Mouse (Mus musculus) kidney, embryonic 15.5 days (tissue): ENCODE results near the gene Gm21860. TPM values are rescaled to one million over a fixed set of nuclear protein-coding genes. Genes with fewer than 3 reads are reported as not detected.
A peak's percentile ranks its signal among the peaks of the same experiment; 100 is the strongest.
"Not testable (repeated sequence)": the region's sequence is repeated elsewhere in the genome, so short reads cannot be mapped to it uniquely, and the experiment has no call there.

Source experiments
- ATAC-seq: fragments of 200-750 bp; cut with Nextera tagmentation; replicated peaks from 2 replicates; pipeline ENCODE4 v1.8.0; 2017; ENCODE audit warnings: moderate TSS enrichment; ENCODE audit not compliant: low FRiP score
- H3K27ac ChIP-seq: fragments of 300-500 bp; sonication (generic); 2 replicates; pipeline ENCODE4 v1.5.1; 2015; ENCODE audit warnings: mild to moderate bottlenecking, inconsistent platforms
- H3K27me3 ChIP-seq: fragments of 300-500 bp; sonication (generic); 2 replicates; pipeline ENCODE4 v1.6.1; 2015; ENCODE audit warnings: inconsistent platforms
- H3K36me3 ChIP-seq: fragments of 300-500 bp; sonication (generic); 2 replicates; pipeline ENCODE4 v1.6.1; 2015; ENCODE audit warnings: inconsistent platforms
- H3K4me1 ChIP-seq: fragments of 300-500 bp; sonication (generic); 2 replicates; pipeline ENCODE4 v1.6.1; 2015; ENCODE audit warnings: inconsistent platforms
- H3K4me2 ChIP-seq: fragments of 300-500 bp; sonication (generic); 2 replicates; pipeline ENCODE4 v1.6.1; 2015; ENCODE audit warnings: moderate library complexity, mild to moderate bottlenecking, inconsistent platforms
- H3K4me3 ChIP-seq: fragments of 300-500 bp; sonication (generic); replicated peaks from 2 replicates; pipeline ENCODE4 v1.5.1; 2015; ENCODE audit warnings: mild to moderate bottlenecking, inconsistent platforms
- H3K9ac ChIP-seq: fragments of 300-500 bp; sonication (generic); 2 replicates; pipeline ENCODE4 v1.6.1; 2015; ENCODE audit warnings: mild to moderate bottlenecking, inconsistent platforms
- H3K9me3 ChIP-seq: fragments of 300-500 bp; sonication (generic); replicated peaks from 2 replicates; pipeline ENCODE4 v1.6.1; 2016; ENCODE audit warnings: inconsistent platforms
- WGBS: fragments of 180-500 bp; shearing (Covaris S2); methylation state at CpG from one replicate; pipeline ENCODE4 v1.1.7; 2015; ENCODE audit warnings: mixed read lengths; 5-methylcytosine and 5-hydroxymethylcytosine counted together
- polyA plus RNA-seq: library from polyadenylated mRNA; unstranded; fragments of >200 nt; fragmentation: Nextera tagmentation; extraction: Ambion mirVana; gene quantifications from 2 replicates; pipeline ENCODE4 v1.2.1, GENCODE M21; 2015

Gene Gm21860
- not detected in 2 replicates for polyA plus RNA-seq

GRCm38 (mm10) chrY:90754721-90755120 is at the start of gene Gm21860:
Gene Gm21860, minus strand, starts transcription at chrY:90754821.
- not testable (repeated sequence) for H3K4me1 ChIP-seq, H3K9me3 ChIP-seq, H3K36me3 ChIP-seq, H3K4me2 ChIP-seq, H3K27ac ChIP-seq, H3K9ac ChIP-seq, H3K27me3 ChIP-seq, ATAC-seq, H3K4me3 ChIP-seq
- WGBS, result no CpG with 5 or more reads among the region's 8 CpGs

- H3K27ac ChIP-seq, H3K9ac ChIP-seq, H3K9me3 ChIP-seq, H3K27me3 ChIP-seq, H3K4me2 ChIP-seq, H3K4me1 ChIP-seq, H3K36me3 ChIP-seq, ATAC-seq, H3K4me3 ChIP-seq: not testable (repeated sequence)
- no CpG with 5 or more reads among the region's 48 CpGs for WGBS
Measured at GRCm38 (mm10) chrY:90784438-90784837, 29.8 kb upstream of the Gm21860 start, which contains the start of gene Gm47283. Gene Gm47283, plus strand, starts transcription at chrY:90784738.

DNA sequence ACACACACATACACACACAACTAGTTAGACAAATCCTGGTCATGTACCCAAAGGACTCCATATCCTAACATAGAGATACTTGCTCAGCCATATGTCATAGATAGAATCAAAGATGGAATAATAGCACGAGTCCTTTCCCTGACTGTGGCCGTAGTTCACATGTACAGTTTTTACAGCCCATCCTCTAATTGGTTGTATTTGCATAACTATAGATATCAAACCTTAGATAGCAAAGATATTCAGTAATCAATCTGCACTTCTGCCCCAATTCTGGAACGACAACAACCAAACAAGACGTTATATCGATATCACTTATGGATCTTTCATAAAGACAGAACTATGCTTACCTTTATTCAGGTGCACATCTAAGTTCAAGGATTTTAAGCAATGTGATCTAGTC is 9.4 kb downstream of the Gm21860 start:
- Histone ChIP-seq H3K36me3 (peaks cover 39% of the 10 kb centered on the region), H3K9me3 (peaks cover 37% of the 10 kb centered on the region)
- H3K4me3 ChIP-seq, H3K27ac ChIP-seq, ATAC-seq, H3K4me1 ChIP-seq, H3K4me2 ChIP-seq, H3K27me3 ChIP-seq, H3K9ac ChIP-seq: not testable (repeated sequence)
- 93% methylated on average over 5 of the region's 5 CpGs for WGBS

DNA sequence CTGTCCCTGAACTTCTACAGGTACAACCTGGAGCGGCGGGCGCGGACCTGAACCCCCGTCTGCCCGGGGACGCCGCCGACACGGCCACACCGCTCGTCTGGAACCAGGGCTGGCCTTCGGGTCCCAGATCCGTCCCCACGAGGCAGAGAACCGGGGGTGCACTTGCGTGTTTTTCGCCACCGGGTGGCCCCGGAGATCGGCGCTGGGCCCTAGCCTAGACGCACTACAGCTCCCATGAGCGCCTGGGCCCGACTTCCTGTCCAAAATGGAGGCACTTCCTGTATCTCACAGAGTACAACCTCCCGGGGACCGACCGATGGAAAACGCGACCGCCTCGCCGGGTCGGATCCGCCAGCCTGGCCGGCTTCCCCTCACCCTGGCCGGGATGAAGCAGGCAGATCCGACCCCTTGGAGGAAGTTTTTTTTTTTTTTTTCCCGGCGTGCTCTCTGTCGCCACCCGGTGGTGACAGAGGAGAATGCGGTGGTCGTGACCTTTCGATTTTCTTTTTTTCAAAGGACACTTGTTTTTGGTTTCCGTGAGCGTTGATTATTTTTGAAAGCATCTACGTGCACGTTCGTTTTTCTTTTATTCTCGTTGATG is 10.1 kb downstream of the Gm21860 start:
- Histone ChIP-seq H3K4me3 (peak overlapping the region; percentile 24), H3K4me2 (peak overlapping the region; percentile 37), H3K36me3 (peaks cover 46% of the 10 kb centered on the region), H3K9me3 (peaks cover 44% of the 10 kb centered on the region), H3K27ac (peak overlapping the region; percentile 68)
- not testable (repeated sequence) for H3K4me1 ChIP-seq, H3K27me3 ChIP-seq, H3K9ac ChIP-seq
- peak; percentile 89 for ATAC-seq
- WGBS, result 63% methylated on average over 51 of the region's 51 CpGs

DNA sequence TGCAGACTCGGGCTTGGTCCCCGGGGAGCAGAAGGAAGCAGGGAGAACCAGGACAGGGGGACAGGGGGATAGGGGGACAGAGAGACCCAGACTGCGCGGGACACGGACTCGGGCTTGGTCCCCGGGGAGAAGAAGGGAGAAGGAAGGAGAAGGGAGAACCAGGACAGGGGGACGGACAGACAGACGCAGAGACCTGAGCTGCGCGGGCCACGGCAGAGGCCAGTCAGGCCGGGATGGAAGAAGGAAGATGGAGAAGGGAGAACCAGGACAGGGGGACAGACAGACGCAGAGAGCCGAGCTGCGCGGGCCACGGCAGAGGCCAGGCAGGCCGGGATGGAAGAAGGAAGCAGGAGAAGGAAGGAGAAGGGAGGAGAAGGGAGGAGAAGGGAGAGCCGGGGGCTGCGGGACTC is 10.8 kb downstream of the Gm21860 start:
- 100% methylated on average over 2 of the region's 21 CpGs for WGBS
- Histone ChIP-seq H3K27me3 (no peaks in the 10 kb centered on the region), H3K9ac (no peak overlapping the region), H3K27ac (0 out of 2 replicates have a peak overlapping the region, but pooled peaks have one; percentile 68), H3K36me3 (peaks cover 53% of the 10 kb centered on the region), H3K4me1 (no peaks in the 10 kb centered on the region), H3K4me3 (no peak overlapping the region), H3K4me2 (no peak overlapping the region), H3K9me3 (peaks cover 51% of the 10 kb centered on the region)
- no peak for ATAC-seq

DNA sequence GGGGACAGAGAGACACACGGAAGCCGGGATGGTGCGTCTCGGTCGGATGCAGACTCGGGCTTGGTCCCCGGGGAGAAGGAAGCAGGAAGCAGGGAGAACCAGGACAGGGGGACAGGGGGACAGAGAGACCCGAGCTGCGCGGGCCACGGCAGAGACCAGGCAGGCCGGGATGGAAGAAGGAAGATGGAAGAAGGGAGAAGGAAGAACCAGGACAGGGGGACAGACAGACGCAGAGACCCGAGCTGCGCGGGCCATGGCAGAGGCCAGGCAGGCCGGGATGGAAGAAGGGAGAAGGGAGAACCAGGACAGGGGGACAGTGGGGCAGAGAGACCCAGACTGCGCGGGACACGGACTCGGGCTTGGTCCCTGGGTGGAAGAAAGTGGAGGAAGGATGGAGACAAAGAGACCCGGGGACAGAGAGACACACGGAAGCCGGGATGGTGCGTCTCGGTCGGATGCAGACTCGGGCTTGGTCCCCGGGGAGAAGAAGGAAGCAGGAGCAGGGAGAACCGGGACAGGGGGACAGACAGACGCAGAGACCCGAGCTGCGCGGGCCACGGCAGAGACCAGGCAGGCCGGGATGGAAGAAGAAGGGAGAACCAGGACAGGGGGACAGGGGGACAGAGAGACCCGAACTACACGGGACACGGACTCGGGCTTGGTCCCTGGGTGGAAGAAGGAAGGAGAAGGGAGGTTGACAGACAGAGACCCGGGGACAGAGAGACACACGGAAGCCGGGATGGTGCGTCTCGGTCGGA is 11.4 kb downstream of the Gm21860 start:
- Histone ChIP-seq H3K9me3 (peaks cover 51% of the 10 kb centered on the region), H3K36me3 (peaks cover 57% of the 10 kb centered on the region)
- not testable (repeated sequence) for H3K4me2 ChIP-seq, H3K4me1 ChIP-seq, H3K4me3 ChIP-seq, H3K9ac ChIP-seq, H3K27ac ChIP-seq, ATAC-seq, H3K27me3 ChIP-seq
- 85% methylated on average over 34 of the region's 46 CpGs for WGBS

DNA sequence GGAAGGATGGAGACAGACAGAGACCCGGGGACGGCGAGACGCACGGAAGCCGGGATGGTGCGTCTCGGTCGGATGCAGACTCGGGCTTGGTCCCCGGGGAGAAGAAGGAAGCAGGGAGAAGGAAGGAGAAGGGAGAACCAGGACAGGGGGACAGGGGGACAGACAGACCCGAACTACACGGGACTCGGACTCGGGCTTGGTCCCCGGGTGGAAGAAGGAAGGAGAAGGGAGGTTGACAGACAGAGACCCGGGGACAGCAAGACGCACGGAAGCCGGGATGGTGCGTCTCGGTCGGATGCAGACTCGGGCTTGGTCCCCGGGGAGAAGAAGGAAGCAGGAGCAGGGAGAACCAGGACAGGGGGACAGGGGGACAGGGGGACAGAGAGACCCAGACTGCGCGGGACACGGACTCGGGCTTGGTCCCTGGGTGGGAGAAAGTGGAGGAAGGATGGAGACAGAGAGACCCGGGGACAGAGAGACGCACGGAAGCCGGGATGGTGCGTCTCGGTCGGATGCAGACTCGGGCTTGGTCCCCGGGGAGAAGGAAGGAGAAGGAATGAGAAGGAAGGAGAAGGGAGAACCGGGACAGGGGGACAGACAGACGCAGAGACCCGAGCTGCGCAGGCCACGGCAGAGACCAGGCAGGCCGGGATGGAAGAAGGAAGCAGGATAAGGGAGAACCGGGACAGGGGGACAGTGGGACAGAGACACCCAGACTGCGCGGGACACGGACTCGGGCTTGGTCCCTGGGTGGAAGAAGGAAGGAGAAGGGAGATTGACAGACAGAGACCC is 12.2 kb downstream of the Gm21860 start:
- not testable (repeated sequence) for H3K4me2 ChIP-seq, H3K27me3 ChIP-seq, H3K9ac ChIP-seq, H3K4me3 ChIP-seq, H3K4me1 ChIP-seq
- 86% methylated on average over 49 of the region's 49 CpGs for WGBS
- ATAC-seq, result 0 out of 2 replicates have a peak, but pooled peaks have one; percentile 10
- Histone ChIP-seq H3K27ac (0 out of 2 replicates have a peak overlapping the region, but pooled peaks have one; percentile 6), H3K36me3 (peaks cover 57% of the 10 kb centered on the region), H3K9me3 (peaks cover 51% of the 10 kb centered on the region)

DNA sequence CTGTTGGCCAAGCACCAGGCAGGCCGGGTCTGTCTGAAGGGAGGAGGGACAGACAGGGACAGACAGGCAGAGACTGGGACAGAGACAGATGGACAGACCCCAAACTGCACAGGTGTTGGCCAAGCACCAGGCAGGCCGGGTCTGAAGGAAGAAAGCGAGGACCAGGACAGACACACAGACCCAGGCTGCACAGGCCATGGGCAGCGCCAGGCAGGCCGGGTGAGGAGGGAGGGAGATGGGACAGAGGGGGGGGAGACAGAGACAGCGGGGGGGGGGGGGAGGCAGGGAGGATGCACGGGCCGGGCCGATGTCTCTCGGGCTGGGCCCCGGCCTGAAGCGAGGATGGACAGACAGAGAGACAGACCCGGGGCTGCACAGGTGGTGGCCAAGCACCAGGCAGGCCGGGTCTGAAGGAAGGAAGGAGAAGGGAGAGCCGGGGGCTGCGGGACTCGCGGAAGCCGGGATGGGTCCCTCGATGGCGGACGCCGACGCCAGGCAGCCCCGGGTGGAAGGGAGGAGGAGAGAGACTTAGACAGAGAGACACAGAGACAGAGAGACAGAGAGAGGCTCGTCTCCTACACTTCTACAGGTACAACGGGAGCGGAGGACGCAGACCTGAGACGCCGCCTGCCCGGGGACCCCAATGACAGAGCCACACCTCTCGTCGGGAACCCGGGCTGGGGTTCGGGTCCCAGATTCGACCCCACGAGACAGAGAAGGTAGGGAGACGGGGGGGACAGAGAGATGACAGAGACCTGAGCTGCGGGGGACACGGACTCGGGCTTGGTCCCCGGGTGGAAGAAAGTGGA is 13.0 kb downstream of the Gm21860 start:
- H3K9ac ChIP-seq, H3K4me3 ChIP-seq, H3K27ac ChIP-seq, H3K27me3 ChIP-seq, H3K4me1 ChIP-seq, H3K4me2 ChIP-seq: not testable (repeated sequence)
- Histone ChIP-seq H3K36me3 (peaks cover 57% of the 10 kb centered on the region), H3K9me3 (peaks cover 51% of the 10 kb centered on the region)
- peak; percentile 55 for ATAC-seq
- whole genome bisulfite sequencing, result 84% methylated on average over 42 of the region's 43 CpGs

- Histone ChIP-seq H3K9me3 (peaks cover 51% of the 10 kb centered on the region), H3K36me3 (peaks cover 57% of the 10 kb centered on the region)
- not testable (repeated sequence) for H3K27ac ChIP-seq, H3K4me3 ChIP-seq, H3K4me1 ChIP-seq, H3K4me2 ChIP-seq, H3K9ac ChIP-seq, H3K27me3 ChIP-seq
- ATAC-seq, result peak; percentile 55
- 78% methylated on average over 38 of the region's 38 CpGs for WGBS
Measured at GRCm38 (mm10) chrY:90741006-90741405, 13.6 kb downstream of the Gm21860 start.

- H3K4me1 ChIP-seq, result no peaks in the 10 kb centered on the region
- peaks cover 47% of the 10 kb centered on the region for H3K9me3 ChIP-seq
- H3K27me3 ChIP-seq, result no peaks in the 10 kb centered on the region
- H3K4me3 ChIP-seq, result no peak overlapping the region
- WGBS, result 50% methylated on average over 14 of the region's 14 CpGs
- H3K27ac ChIP-seq, result no peak overlapping the region
- no peak overlapping the region for H3K4me2 ChIP-seq
- H3K36me3 ChIP-seq, result peaks cover 50% of the 10 kb centered on the region
- no peak overlapping the region for H3K9ac ChIP-seq
- no peak for ATAC-seq
Measured at GRCm38 (mm10) chrY:90740013-90740561, 14.5 kb downstream of the Gm21860 start.

GRCm38 (mm10) chrY:90739531-90740012 is 15.0 kb downstream of the Gm21860 start:
- 54% methylated on average over 11 of the region's 11 CpGs for WGBS
- not testable (repeated sequence) for H3K4me3 ChIP-seq, H3K4me1 ChIP-seq, H3K4me2 ChIP-seq, H3K9ac ChIP-seq, ATAC-seq, H3K27ac ChIP-seq, H3K27me3 ChIP-seq
- peaks cover 43% of the 10 kb centered on the region for H3K9me3 ChIP-seq
- peaks cover 47% of the 10 kb centered on the region for H3K36me3 ChIP-seq
